Mouse (Mus musculus): ENCODE measurements around the gene Ccser2.

- TF ChIP-seq CTCF (IDR thresholded peaks at IDR 0.05; ENCODE audit: low read depth, low read length) (no peak), POLR2A (IDR thresholded peaks at IDR 0.05; ENCODE audit: borderline replicate concordance, low read depth, low read length) (no peak)
These were observed 6.4 kb upstream of the Ccser2 start for GRCm38 (mm10) chr14:36975019-36975418.
